Mouse (Mus musculus) stomach, embryonic 14.5 days (tissue): ENCODE data around the gene Ccdc116. TPM values are rescaled to one million over a fixed set of nuclear protein-coding genes. Genes with fewer than 3 reads are reported as not detected.
A peak's percentile ranks its signal among the peaks of the same experiment; 100 is the strongest.
"Not testable (repeated sequence)": the region's sequence is repeated elsewhere in the genome, so short reads cannot be mapped to it uniquely, and the experiment has no call there.

Source experiments
- ATAC-seq: fragments of 200-750 bp; cut with Nextera tagmentation; 2 replicates; pipeline ENCODE4 v1.8.0; 2017; ENCODE audit warnings: low read depth, moderate TSS enrichment; ENCODE audit not compliant: insufficient number of reproducible peaks, insufficient read depth, low FRiP score
- H3K27ac ChIP-seq: fragments of 300-500 bp; sonication (generic); 2 replicates; pipeline ENCODE4 v1.5.1; 2014; ENCODE audit warnings: mild to moderate bottlenecking, low read length, moderate library complexity, mixed read lengths
- H3K27me3 ChIP-seq: fragments of 300-500 bp; sonication (generic); 2 replicates; pipeline ENCODE4 v1.6.1; 2014; ENCODE audit warnings: low read length, control low read depth, mixed read lengths; ENCODE audit not compliant: control insufficient read depth, insufficient read depth
- H3K36me3 ChIP-seq: fragments of 300-500 bp; sonication (generic); 2 replicates; pipeline ENCODE4 v1.6.1; 2014; ENCODE audit warnings: mild to moderate bottlenecking, control low read depth, low read length, moderate library complexity, mixed read lengths; ENCODE audit not compliant: control insufficient read depth, insufficient read depth
- H3K4me1 ChIP-seq: fragments of 300-500 bp; sonication (generic); 2 replicates; pipeline ENCODE4 v1.6.1; 2014; ENCODE audit warnings: low read length, control low read depth, mixed read lengths; ENCODE audit not compliant: control insufficient read depth, insufficient read depth
- H3K4me2 ChIP-seq: fragments of 300-500 bp; sonication (generic); replicated peaks from 2 replicates; pipeline ENCODE4 v1.6.1; 2014; ENCODE audit warnings: low read depth, low read length, control low read depth
- H3K4me3 ChIP-seq: fragments of 300-500 bp; sonication (generic); 2 replicates; pipeline ENCODE4 v1.5.1; 2014; ENCODE audit warnings: low read depth, low read length, control low read depth
- H3K9ac ChIP-seq: fragments of 300-500 bp; sonication (generic); replicated peaks from 2 replicates; pipeline ENCODE4 v1.6.1; 2014; ENCODE audit warnings: low read depth, mild to moderate bottlenecking, control low read depth, low read length, moderate library complexity, mixed read lengths
- H3K9me3 ChIP-seq: fragments of 300-500 bp; sonication (generic); 2 replicates; pipeline ENCODE4 v1.6.1; 2016; ENCODE audit warnings: low read depth, low read length, control low read depth; ENCODE audit not compliant: control insufficient read depth
- WGBS: fragments of 180-500 bp; shearing (Covaris S2); extraction: QIAGEN DNeasy Blood & Tissue Kit; methylation state at CpG from one replicate; pipeline ENCODE4 v1.1.7; 2014; 5-methylcytosine and 5-hydroxymethylcytosine counted together
- polyA plus RNA-seq: library from polyadenylated mRNA; unstranded; fragments of >200 nt; fragmentation: Nextera tagmentation; extraction: Ambion mirVana; gene quantifications from 2 replicates; pipeline ENCODE4 v1.2.1, GENCODE M21; 2014

The Ccdc116 gene
- polyA plus RNA-seq, 1 experiment from 2014 or later: 1.0 TPM

- H3K4me3 ChIP-seq: no peak overlapping the region
- H3K4me2 ChIP-seq: no peak overlapping the region
- no peak overlapping the region for H3K27ac ChIP-seq
- H3K36me3 ChIP-seq: peaks cover 33% of the 10 kb centered on the region; the same call in 1 of the 2 replicates
- 73% methylated on average over 5 of the region's 5 CpGs for WGBS
- H3K27me3 ChIP-seq: no peaks in the 10 kb centered on the region
- H3K4me1 ChIP-seq: no peaks in the 10 kb centered on the region
- H3K9ac ChIP-seq: no peak overlapping the region
- no peaks in the 10 kb centered on the region for H3K9me3 ChIP-seq
- no peak for ATAC-seq
These were observed 21.0 kb upstream of the Ccdc116 start for GRCm38 (mm10) chr16:17168049-17168448.

- no peak overlapping the region for H3K4me3 ChIP-seq
- peaks cover 24% of the 10 kb centered on the region; the same call in 1 of the 2 replicates for H3K36me3 ChIP-seq
- H3K9ac ChIP-seq: no peak overlapping the region
- no peak overlapping the region for H3K27ac ChIP-seq
- ATAC-seq: no peak
- no peaks in the 10 kb centered on the region for H3K4me1 ChIP-seq
- no peaks in the 10 kb centered on the region for H3K9me3 ChIP-seq
- no peaks in the 10 kb centered on the region for H3K27me3 ChIP-seq
- no peak overlapping the region for H3K4me2 ChIP-seq
These were observed 20.1 kb upstream of the Ccdc116 start for GRCm38 (mm10) chr16:17167179-17167578.

DNA sequence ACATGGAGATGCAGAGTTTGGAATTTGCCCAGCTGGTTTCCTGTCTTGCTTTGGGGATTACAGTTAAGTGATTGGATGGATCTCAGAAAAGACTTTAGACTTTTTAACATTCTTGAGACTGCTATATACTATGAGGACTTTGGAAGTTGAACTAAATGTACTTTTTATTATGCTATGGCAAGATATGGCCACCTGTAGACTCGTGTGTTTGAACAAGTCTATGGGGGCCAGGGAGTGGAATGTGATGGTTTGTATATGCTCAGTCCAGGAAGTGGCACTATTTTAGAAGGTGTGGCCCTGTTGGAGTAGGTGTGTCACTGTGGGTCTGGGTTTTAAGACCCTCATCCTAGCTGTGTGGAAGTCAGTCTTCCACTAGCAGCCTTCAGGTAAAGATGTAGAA is 18.4 kb upstream of the Ccdc116 start:
- not testable (repeated sequence) for H3K4me3 ChIP-seq, H3K27ac ChIP-seq, H3K9ac ChIP-seq, H3K4me2 ChIP-seq, H3K9me3 ChIP-seq, H3K4me1 ChIP-seq, ATAC-seq, H3K27me3 ChIP-seq
- WGBS: 77% methylated on average over 1 of the region's 1 CpGs
- peaks cover 22% of the 10 kb centered on the region; the same call in 1 of the 2 replicates for H3K36me3 ChIP-seq

DNA sequence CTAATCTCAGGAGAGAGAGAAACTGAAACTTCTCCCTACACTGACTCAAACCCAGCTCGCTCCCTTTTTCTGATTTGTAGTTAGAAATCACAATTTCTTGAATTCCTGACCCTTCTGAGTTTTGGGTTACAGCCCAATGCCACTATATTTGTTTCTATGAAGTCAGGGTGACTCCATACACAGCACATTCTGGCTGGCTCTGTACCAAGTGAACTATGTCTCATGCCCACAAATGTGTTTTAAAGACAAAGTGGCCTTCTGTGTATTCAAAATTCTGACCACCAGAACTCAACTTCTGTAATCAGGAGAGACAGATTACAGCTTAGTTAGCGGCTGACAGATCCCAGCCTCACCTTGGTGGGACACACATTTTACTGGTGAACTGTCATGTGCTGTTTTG is 7.3 kb upstream of the Ccdc116 start:
- H3K36me3 ChIP-seq: peaks cover 44% of the 10 kb centered on the region
- no peak overlapping the region for H3K4me2 ChIP-seq
- H3K27ac ChIP-seq: no peak overlapping the region
- H3K9me3 ChIP-seq: no peaks in the 10 kb centered on the region
- 88% methylated on average over 2 of the region's 2 CpGs for WGBS
- no peaks in the 10 kb centered on the region for H3K4me1 ChIP-seq
- no peak for ATAC-seq
- no peak overlapping the region for H3K9ac ChIP-seq
- no peak overlapping the region for H3K4me3 ChIP-seq
- H3K27me3 ChIP-seq: no peaks in the 10 kb centered on the region

GRCm38 (mm10) chr16:17151874-17152273 is 4.8 kb upstream of the Ccdc116 start:
- no peak overlapping the region for H3K9ac ChIP-seq
- H3K27ac ChIP-seq: no peak overlapping the region
- H3K9me3 ChIP-seq: no peaks in the 10 kb centered on the region
- H3K4me3 ChIP-seq: no peak overlapping the region
- peaks cover 26% of the 10 kb centered on the region for H3K36me3 ChIP-seq
- 96% methylated on average over 4 of the region's 4 CpGs for WGBS
- no peaks in the 10 kb centered on the region for H3K27me3 ChIP-seq
- ATAC-seq: no peak
- no peak overlapping the region for H3K4me2 ChIP-seq
- H3K4me1 ChIP-seq: peaks cover 10% of the 10 kb centered on the region; the same call in 1 of the 2 replicates

DNA sequence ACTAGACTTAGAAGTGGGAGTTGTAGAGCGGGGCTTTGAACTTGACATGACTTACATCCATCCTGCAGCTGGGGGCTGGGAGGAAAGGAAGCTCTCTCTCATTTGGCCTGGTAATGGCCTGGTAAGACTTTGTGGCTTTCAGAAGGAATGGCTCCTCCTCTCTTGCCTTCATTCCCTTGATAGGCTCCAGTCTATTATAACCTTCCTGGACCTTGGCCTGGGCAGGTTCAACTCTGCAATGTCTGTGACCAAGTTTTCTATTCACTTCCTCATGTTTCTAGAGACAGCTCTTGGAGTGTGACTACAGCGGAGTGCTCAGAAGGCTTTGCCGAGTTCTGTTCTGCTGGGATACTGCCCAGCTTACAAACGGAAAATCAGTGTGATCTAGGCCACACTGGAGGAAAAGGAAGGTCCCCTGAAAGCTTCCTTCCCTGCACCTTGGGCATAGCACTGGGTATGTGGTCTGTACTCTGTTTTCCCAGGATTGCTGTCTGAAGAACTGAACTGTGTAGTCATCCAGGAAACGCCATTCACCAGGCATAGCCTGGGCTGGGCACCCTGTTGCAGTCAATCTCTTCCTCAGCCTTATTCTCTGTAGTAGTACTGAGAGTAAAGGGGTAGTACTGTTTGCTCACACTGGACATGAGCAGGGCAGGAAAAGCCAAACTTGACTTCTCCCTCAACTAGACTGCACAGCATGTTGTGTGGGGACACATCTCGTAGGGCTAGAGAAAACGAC is 3.7 kb upstream of the Ccdc116 start:
- H3K4me3 ChIP-seq: no peak overlapping the region

GRCm38 (mm10) chr16:17148084-17148483 is 1.1 kb upstream of the Ccdc116 start:
- H3K27me3 ChIP-seq: no peaks in the 10 kb centered on the region
- H3K36me3 ChIP-seq: peaks cover 11% of the 10 kb centered on the region; the same call in 1 of the 2 replicates
- no peak for ATAC-seq
- no peaks in the 10 kb centered on the region for H3K9me3 ChIP-seq
- H3K27ac ChIP-seq: no peak overlapping the region
- WGBS: 13% methylated on average over 16 of the region's 16 CpGs
- peak overlapping the region; percentile 52 for H3K4me3 ChIP-seq
- no peak overlapping the region for H3K9ac ChIP-seq
- peaks cover 10% of the 10 kb centered on the region; the same call in 1 of the 2 replicates for H3K4me1 ChIP-seq
- peak overlapping the region; percentile 99 for H3K4me2 ChIP-seq

More for the DNA sequence above, 3.7 kb upstream of the Ccdc116 start:
- Histone ChIP-seq H3K9me3 (no peaks in the 10 kb centered on the region), H3K27me3 (no peaks in the 10 kb centered on the region), H3K36me3 (peaks cover 26% of the 10 kb centered on the region), H3K4me2 (no peak overlapping the region), H3K9ac (no peak overlapping the region), H3K27ac (no peak overlapping the region), H3K4me1 (peaks cover 10% of the 10 kb centered on the region; the same call in 1 of the 2 replicates)
- ATAC-seq: no peak
- 82% methylated on average over 7 of the region's 7 CpGs for WGBS

GRCm38 (mm10) chr16:17147391-17147929 is 431 bp upstream of the Ccdc116 start:
- Histone ChIP-seq H3K9me3 (no peaks in the 10 kb centered on the region), H3K4me3 (peak overlapping the region; percentile 52), H3K4me1 (peaks cover 10% of the 10 kb centered on the region; the same call in 1 of the 2 replicates), H3K27ac (no peak overlapping the region), H3K4me2 (peak overlapping the region; percentile 99), H3K27me3 (no peaks in the 10 kb centered on the region), H3K36me3 (peaks cover 4% of the 10 kb centered on the region; the same call in 1 of the 2 replicates), H3K9ac (peak overlapping the region; percentile 22; the same call in 1 of the 2 replicates)
- WGBS: under 1% methylated on average over 41 of the region's 41 CpGs
- peak; percentile 20; the same call in 1 of the 2 replicates for ATAC-seq
